Mouse (Mus musculus) midbrain, embryonic 11.5 days (tissue): Measurements from ENCODE around the gene Tk1. TPM values are rescaled to one million over a fixed set of nuclear protein-coding genes. Genes with fewer than 3 reads are reported as not detected.
A peak's percentile ranks its signal among the peaks of the same experiment; 100 is the strongest.
"Not testable (repeated sequence)": the region's sequence is repeated elsewhere in the genome, so short reads cannot be mapped to it uniquely, and the experiment has no call there.

Experiments
- ATAC-seq: fragments of 200-750 bp; cut with Nextera tagmentation; 2 replicates; pipeline ENCODE4 v1.8.0; 2017; ENCODE audit warnings: moderate TSS enrichment, moderate library complexity; ENCODE audit not compliant: low FRiP score
- DNase-seq: peaks from one replicate; pipeline ENCODE4 v3.0.0; 2015; ENCODE audit warnings: low spot score; ENCODE audit errors: missing footprints
- H3K27ac ChIP-seq: fragments of 300-500 bp; sonication (generic); 2 replicates; pipeline ENCODE4 v1.5.1; 2014; ENCODE audit warnings: low read depth, low read length
- H3K27me3 ChIP-seq: fragments of 300-500 bp; sonication (generic); 2 replicates; pipeline ENCODE4 v1.6.1; 2014; ENCODE audit warnings: mild to moderate bottlenecking, low read length, moderate library complexity, mixed read lengths; ENCODE audit not compliant: control insufficient read depth, insufficient read depth
- H3K36me3 ChIP-seq: fragments of 300-500 bp; sonication (generic); 2 replicates; pipeline ENCODE4 v1.6.1; 2014; ENCODE audit warnings: mild to moderate bottlenecking, low read length, moderate library complexity, mixed read lengths; ENCODE audit not compliant: control insufficient read depth, insufficient read depth
- H3K4me1 ChIP-seq: fragments of 300-500 bp; sonication (generic); 2 replicates; pipeline ENCODE4 v1.6.1; 2014; ENCODE audit warnings: low read length; ENCODE audit not compliant: control insufficient read depth, insufficient read depth
- H3K4me2 ChIP-seq: fragments of 300-500 bp; sonication (generic); 2 replicates; pipeline ENCODE4 v1.6.1; 2014; ENCODE audit warnings: mild to moderate bottlenecking, moderate library complexity
- H3K4me3 ChIP-seq: fragments of 300-500 bp; sonication (generic); 2 replicates; pipeline ENCODE4 v1.5.1; 2014; ENCODE audit warnings: low read depth, low read length
- H3K9ac ChIP-seq: fragments of 300-500 bp; sonication (generic); 2 replicates; pipeline ENCODE4 v1.6.1; 2014; ENCODE audit warnings: low read length
- H3K9me3 ChIP-seq: fragments of 300-500 bp; sonication (generic); 2 replicates; pipeline ENCODE4 v1.6.1; 2016; ENCODE audit warnings: low read length; ENCODE audit not compliant: control insufficient read depth
- WGBS: fragments of 180-500 bp; shearing (Covaris S2); extraction: QIAGEN DNeasy Blood & Tissue Kit; methylation state at CpG from one replicate; pipeline ENCODE4 v1.1.7; 2014; 5-methylcytosine and 5-hydroxymethylcytosine counted together
- polyA plus RNA-seq: library from polyadenylated mRNA; unstranded; fragments of >200 nt; fragmentation: Nextera tagmentation; extraction: Ambion mirVana; gene quantifications from 2 replicates; pipeline ENCODE4 v1.2.1, GENCODE M21; 2014

Gene Tk1
- polyA plus RNA-seq, 1 experiment from 2014 or later: 87.1 TPM

DNA sequence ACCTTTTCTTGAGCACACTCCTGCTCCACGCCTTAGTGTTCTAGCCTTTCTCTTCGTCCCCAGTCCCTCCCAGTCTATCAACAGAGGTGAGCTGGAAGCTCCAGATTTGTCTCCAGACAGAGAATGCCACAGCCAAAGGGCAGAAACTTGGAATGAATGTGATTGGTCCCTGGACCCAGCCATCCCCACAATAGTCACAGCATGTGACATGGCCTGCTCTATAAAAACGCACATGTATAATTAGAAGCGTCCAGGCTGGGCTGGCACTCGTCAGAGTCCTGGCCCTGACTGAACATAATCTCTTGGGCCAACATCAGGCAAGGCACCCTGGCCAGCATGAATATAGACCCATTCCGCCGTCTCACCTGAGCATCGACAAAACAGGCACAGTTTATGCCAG lies 6.8 kb downstream of the Tk1 start:
- Histone ChIP-seq H3K36me3 (peaks cover 4% of the 10 kb centered on the region; the same call in 1 of the 2 replicates), H3K4me1 (peaks cover 3% of the 10 kb centered on the region), H3K9ac (no peak overlapping the region), H3K4me3 (no peak overlapping the region), H3K27ac (no peak overlapping the region), H3K27me3 (no peaks in the 10 kb centered on the region), H3K4me2 (no peak overlapping the region), H3K9me3 (no peaks in the 10 kb centered on the region)
- ATAC-seq (no peak), DNase-seq (no peak)
- WGBS: 77% methylated on average over 8 of the region's 8 CpGs

DNA sequence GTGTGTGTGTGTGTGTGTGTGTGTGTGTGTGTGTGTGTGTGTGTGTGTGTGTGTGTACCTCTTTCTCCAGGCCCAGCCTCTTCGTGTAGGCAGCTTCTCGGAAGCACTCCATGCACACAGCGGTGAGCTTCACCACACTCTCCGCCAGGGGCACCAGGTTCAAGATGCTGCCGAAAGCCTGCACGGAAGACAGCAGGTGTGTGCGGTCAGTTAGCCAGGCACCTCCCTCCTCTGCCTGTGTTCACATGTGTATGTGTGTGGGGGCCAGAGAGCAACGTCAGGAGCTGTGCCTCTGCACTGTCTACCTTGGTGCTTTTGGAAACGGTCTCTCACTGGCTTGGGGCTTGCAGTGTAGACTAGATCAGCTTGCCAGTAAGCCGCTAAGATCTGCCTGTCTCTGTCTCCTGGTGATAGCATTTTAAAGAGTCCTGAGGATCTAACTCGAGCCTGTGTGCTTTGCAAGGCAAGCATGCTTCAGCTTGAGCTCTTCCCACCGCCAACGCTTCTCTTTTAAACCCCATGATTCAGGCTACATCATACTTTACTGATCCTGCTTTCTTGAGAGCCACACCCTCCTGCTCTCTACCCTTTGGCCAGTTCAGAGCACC lies 9.4 kb downstream of the Tk1 start:
- H3K36me3 ChIP-seq: peaks cover 8% of the 10 kb centered on the region; the same call in 1 of the 2 replicates

DNA sequence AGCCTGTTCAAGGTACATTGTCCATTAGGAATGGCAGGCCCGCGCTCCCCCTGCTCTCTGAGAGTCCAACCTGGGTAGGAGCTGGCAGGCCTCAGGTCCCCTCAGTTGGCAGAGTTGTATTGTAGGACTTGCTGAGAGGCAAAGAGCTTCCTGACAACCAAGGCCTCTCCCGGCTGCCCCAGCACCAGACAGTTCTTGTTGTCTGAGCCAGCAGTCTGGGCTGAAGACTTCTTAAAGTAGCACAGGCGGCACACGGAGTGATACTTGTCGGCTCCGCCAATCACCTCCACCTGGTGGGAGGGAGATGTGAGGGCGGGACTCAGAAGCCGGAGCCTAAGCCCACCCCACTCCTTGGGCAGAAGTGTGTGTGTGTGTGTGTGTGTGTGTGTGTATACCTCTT lies 10.0 kb downstream of the Tk1 start:
- H3K4me3 ChIP-seq, H3K9me3 ChIP-seq, ATAC-seq, H3K4me2 ChIP-seq, H3K27ac ChIP-seq, H3K27me3 ChIP-seq, DNase-seq, H3K36me3 ChIP-seq, H3K9ac ChIP-seq, H3K4me1 ChIP-seq: not testable (repeated sequence)
- WGBS: 95% methylated on average over 9 of the region's 9 CpGs

More for the DNA sequence above, 9.4 kb downstream of the Tk1 start:
- Histone ChIP-seq H3K9ac (no peak overlapping the region), H3K4me2 (no peak overlapping the region), H3K27ac (no peak overlapping the region), H3K4me1 (no peaks in the 10 kb centered on the region), H3K4me3 (no peak overlapping the region), H3K27me3 (no peaks in the 10 kb centered on the region), H3K9me3 (no peaks in the 10 kb centered on the region)
- WGBS: 89% methylated on average over 13 of the region's 13 CpGs
- ATAC-seq (no peak), DNase-seq (no peak)

DNA sequence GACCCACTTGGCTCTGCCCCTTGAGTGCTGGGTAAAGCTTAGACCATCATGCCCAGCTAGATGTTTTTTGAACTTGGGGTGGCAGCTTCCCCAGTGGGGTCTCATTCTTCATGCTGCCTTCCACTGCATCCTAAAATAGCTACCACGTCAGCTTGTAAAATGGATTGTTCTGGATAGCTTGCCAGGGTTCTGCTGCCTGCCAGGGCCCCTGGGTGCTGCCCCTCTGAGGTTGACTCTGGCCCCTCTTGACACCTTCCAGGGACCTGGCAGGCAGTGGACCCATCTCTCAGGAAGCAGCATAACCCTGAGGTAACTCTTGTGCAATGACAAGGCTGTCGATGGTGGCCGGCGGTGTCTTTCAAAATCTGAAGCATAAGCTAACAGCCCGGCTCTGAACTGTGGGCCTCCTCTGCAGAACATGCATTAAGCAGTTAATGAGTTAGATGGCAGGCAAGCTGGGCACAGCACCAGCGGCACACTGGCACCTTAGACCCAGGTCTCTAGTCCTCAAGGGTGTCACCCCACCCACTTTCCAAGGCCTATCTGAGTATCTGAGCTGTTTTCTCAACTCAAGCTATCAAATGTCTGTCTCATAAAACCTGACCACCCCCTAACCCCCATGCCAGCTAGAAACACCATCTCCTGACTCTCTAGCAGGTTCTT lies 11.1 kb downstream of the Tk1 start:
- H3K4me2 ChIP-seq: no peak overlapping the region
- H3K4me3 ChIP-seq: no peak overlapping the region
- no peak for DNase-seq
- H3K9me3 ChIP-seq: no peaks in the 10 kb centered on the region
- no peaks in the 10 kb centered on the region for H3K27me3 ChIP-seq
- 93% methylated on average over 6 of the region's 6 CpGs for WGBS
- ATAC-seq: no peak
- peaks cover 11% of the 10 kb centered on the region for H3K4me1 ChIP-seq
- H3K9ac ChIP-seq: no peak overlapping the region
- H3K27ac ChIP-seq: no peak overlapping the region
- H3K36me3 ChIP-seq: peaks cover 6% of the 10 kb centered on the region; the same call in 1 of the 2 replicates

DNA sequence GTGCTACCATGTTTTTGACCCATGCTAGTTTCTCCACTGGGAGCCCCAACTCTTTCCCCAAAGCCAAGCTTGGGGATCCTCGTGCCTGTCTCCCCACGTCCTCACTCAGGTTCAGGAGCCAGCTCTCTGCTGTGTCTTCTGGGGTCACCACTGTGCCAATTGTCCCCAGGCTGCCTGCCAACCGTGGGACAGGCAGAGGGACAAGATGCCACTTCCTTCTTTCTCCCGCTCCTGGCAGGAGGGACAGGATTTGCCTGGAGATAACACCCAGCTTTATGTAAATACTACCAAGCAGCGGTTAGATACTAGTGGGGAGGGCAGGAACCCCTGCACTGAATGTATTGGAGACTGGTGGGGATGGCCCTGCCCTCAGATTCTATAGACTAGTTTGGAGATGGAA lies 12.0 kb downstream of the Tk1 start:
- ATAC-seq (no peak), DNase-seq (no peak)
- Histone ChIP-seq H3K27me3 (no peaks in the 10 kb centered on the region), H3K4me1 (peaks cover 15% of the 10 kb centered on the region), H3K36me3 (peaks cover 6% of the 10 kb centered on the region; the same call in 1 of the 2 replicates), H3K27ac (no peak overlapping the region), H3K4me2 (no peak overlapping the region), H3K9me3 (no peaks in the 10 kb centered on the region), H3K4me3 (no peak overlapping the region), H3K9ac (no peak overlapping the region)
- WGBS: 78% methylated on average over 5 of the region's 5 CpGs

DNA sequence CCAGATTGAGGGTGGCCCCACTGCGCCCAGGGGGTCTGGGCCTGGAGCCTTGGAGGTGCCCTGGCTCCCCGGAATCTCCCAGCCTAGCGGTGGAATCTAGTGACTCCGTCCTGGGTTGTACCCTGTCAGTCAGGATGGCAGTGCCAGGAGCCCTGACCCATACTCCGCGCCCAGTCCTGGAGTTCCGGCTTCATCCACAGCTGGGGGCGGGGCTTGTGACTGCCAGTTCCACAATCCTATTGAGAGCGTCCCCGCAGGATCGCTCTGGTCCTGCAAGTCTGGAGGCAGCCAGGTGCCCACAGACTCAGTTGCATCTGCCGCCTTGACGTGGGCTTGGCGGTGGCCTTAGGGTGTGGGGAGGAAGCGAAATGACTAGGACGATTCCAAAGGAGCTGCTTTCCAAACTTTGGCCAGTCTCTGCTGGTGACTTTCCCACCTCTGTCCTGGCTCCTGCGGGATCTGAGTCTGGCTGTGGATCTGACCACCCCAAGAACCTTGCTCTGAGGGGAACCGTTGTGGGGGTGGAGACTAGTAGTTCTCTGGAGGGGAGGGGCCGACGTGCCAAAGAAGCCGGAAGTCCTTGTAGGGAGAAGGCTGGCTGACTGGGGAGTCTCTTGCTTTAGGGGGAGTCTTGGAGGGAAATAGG lies 15.4 kb downstream of the Tk1 start:
- H3K36me3 ChIP-seq: peaks cover 6% of the 10 kb centered on the region; the same call in 1 of the 2 replicates
- H3K27me3 ChIP-seq: no peaks in the 10 kb centered on the region
- H3K9me3 ChIP-seq: no peaks in the 10 kb centered on the region
- DNase-seq: peak; percentile 95
- peaks cover 15% of the 10 kb centered on the region for H3K4me1 ChIP-seq
- H3K4me3 ChIP-seq: peak overlapping the region; percentile 82
- peak overlapping the region; percentile 100 for H3K4me2 ChIP-seq
- 2% methylated on average over 21 of the region's 21 CpGs for WGBS
- no peak overlapping the region for H3K27ac ChIP-seq
- H3K9ac ChIP-seq: peak overlapping the region; percentile 75
- ATAC-seq: peak; percentile 86

DNA sequence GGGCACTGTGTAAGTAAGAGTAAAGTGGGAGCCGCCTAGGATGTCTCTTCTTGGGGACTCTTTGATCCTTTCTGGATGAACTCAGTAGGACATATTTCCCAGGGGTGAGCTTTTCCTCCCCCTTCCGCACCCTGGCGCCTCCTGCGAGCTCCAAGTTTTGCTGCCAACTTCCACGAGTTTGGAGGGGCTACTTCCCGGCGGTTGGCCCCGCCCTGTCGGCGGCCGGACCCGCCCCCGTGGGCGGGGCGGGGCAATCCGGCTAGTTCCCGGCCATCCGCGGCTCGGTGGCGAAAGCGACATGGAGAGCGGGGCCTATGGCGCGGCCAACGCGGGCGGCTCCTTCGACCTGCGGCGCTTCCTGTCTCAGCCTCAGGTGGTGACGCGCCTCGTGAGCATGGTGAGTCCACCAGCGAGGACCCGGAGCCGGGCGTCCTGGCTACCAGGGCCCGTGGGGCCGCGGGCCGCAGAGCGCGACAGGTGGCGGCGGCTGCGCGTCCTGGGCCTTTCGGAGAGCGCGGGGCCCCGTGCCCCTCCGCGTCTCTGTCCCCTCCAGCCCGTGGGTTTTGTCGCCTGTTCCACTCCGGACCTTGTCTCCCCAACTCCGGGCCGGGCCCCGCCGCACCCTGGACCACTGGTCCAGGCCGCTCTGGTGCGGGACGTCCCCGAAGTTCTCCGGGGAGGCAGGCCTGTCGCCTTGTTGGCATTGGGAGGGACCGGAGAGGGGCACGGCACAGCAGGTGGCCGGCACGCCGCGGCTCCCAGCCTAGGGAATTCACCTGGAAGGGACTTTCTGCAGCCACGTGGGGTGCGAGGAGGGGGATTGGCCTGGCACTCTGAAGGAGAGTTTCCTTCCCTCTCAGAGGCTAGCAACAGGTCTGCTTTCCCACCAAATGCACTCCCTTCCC lies 16.2 kb downstream of the Tk1 start, which contains the start of the genes Gm20708 and Syngr2:
Gene Gm20708, plus strand, starts transcription at position 262 of the 905 bp plus-strand sequence.
Gene Syngr2, plus strand, starts transcription at position 262 of the 905 bp plus-strand sequence.
- peak; percentile 80 for ATAC-seq
- H3K4me3 ChIP-seq: peak within 1 kb of the TSS; percentile 82
- H3K27ac ChIP-seq: no peak within 1 kb of the TSS

DNA sequence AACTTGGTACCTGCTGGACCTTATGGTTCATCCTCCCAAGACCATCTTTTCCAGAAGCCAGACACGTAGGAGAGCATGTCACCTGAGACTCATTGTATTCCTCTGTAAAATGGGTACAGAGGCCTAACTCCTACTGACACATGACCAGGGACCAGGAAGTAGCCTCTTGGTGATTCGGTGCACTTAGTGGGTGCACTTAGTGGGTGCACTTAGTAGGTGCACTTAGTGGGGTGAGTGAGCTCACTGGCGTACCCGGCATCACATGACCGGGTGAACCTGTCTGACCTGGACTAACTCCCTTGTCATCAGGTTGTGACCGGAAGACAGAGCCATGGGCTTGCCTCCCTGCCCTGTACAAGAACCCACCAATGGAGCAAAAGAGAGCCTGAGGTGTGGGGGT lies 19.1 kb downstream of the Tk1 start:
- WGBS: 88% methylated on average over 6 of the region's 6 CpGs
- no peak for ATAC-seq
- H3K27me3 ChIP-seq: no peaks in the 10 kb centered on the region

More for the DNA sequence above, 16.2 kb downstream of the Tk1 start, which contains the start of the genes Gm20708 and Syngr2:
- WGBS: under 1% methylated on average over 72 of the region's 75 CpGs
- peak; percentile 99 for DNase-seq
- Histone ChIP-seq H3K4me2 (peak within 1 kb of the TSS; percentile 100), H3K36me3 (peaks cover 4% of the 10 kb centered on the region; the same call in 1 of the 2 replicates), H3K9ac (peak within 1 kb of the TSS; percentile 75), H3K9me3 (no peaks in the 10 kb centered on the region), H3K27me3 (no peaks in the 10 kb centered on the region), H3K4me1 (peaks cover 15% of the 10 kb centered on the region)

More for the DNA sequence above, 19.1 kb downstream of the Tk1 start:
- H3K4me2 ChIP-seq: no peak overlapping the region
- H3K9me3 ChIP-seq: no peaks in the 10 kb centered on the region
- H3K27ac ChIP-seq: no peak overlapping the region
- no peak overlapping the region for H3K9ac ChIP-seq
- no peaks in the 10 kb centered on the region for H3K36me3 ChIP-seq
- peaks cover 15% of the 10 kb centered on the region for H3K4me1 ChIP-seq
- no peak overlapping the region for H3K4me3 ChIP-seq
- DNase-seq: no peak
